Mouse (Mus musculus): ENCODE measurements around the gene Myh14.

- TF ChIP-seq MAZ (IDR thresholded peaks at IDR 0.05; ENCODE audit: low read depth, low read length): no peak
- no peak for TF ChIP-seq CHD1 (IDR thresholded peaks at IDR 0.05; ENCODE audit: low read depth, low read length)
- TF ChIP-seq CTCF (IDR thresholded peaks at IDR 0.05 in 2 of 3, conservative IDR thresholded peaks at IDR 0.05 in 1 of 3; ENCODE audit: control insufficient read depth in 1 of 3, insufficient read depth in 1 of 3, low read depth in 2 of 3, low read length in 3 of 3, poor library complexity in 1 of 3, severe bottlenecking in 1 of 3): no peak
- TF ChIP-seq SMC3 (IDR thresholded peaks at IDR 0.05; ENCODE audit: low read depth, low read length): no peak
- TF ChIP-seq MAX (IDR thresholded peaks at IDR 0.05; ENCODE audit: low read length): no peak
- no peak for TF ChIP-seq TBP (IDR thresholded peaks at IDR 0.05; ENCODE audit: low read depth, low read length)
- no peak for TF ChIP-seq POLR2A (IDR thresholded peaks at IDR 0.05; ENCODE audit: control insufficient read depth in 1 of 2, insufficient read depth in 1 of 2, low read depth in 1 of 2, low read length in 2 of 2, poor library complexity in 1 of 2)
- no peak for TF ChIP-seq JUND (IDR thresholded peaks at IDR 0.05; ENCODE audit: low read depth, low read length)
- no peak for TF ChIP-seq USF1 (IDR thresholded peaks at IDR 0.05; ENCODE audit: low read depth, low read length)
- no peak for TF ChIP-seq MXI1 (IDR thresholded peaks at IDR 0.05; ENCODE audit: low read depth, low read length)
- TF ChIP-seq GATA1 (IDR thresholded peaks at IDR 0.05; ENCODE audit: low read depth, low read length): no peak
- no peak for TF ChIP-seq POLR2AphosphoS5 (IDR thresholded peaks at IDR 0.05; ENCODE audit: borderline replicate concordance, low read depth, low read length)
Measured at GRCm38 (mm10) chr7:44676611-44677010, 6.0 kb upstream of the Myh14 start.

Measured in MEL (cell line).